Mouse (Mus musculus): ENCODE data around the gene Qprt.
A peak's percentile ranks its signal among the peaks of the same experiment; 100 is the strongest.

Qprt gene

GRCm38 (mm10) chr7:127129638-127130037, 7.6 kb upstream of the Qprt start:
- DNase-seq, result peak; percentile 67

GRCm38 (mm10) chr7:127121061-127121910, 740 bp downstream of the Qprt start:
- peak; percentile 85 for DNase-seq

- no peak for DNase-seq
Measured at GRCm38 (mm10) chr7:127118671-127119445, 3.2 kb downstream of the Qprt start.

DNA sequence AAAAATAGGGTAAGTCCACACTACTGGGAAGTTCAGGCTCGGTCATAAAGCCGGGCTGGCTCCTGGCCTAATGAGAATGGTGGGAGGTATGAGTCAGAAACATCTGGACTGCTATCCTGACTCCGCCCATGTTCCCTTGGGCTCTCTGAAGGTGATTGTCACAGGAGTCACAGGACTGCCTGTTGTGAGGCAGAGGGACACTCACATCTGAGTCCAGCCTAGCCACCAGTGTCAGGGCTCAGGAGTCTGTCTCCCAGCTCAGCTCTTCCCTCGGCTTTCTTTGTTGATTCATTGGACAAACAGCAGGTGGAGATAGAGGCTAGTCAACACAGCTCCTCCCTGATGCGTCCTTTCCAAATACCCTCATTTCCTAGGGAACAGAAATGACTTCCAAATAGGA, 4.1 kb downstream of the Qprt start:
- DNase-seq, result peak; percentile 46

DNA sequence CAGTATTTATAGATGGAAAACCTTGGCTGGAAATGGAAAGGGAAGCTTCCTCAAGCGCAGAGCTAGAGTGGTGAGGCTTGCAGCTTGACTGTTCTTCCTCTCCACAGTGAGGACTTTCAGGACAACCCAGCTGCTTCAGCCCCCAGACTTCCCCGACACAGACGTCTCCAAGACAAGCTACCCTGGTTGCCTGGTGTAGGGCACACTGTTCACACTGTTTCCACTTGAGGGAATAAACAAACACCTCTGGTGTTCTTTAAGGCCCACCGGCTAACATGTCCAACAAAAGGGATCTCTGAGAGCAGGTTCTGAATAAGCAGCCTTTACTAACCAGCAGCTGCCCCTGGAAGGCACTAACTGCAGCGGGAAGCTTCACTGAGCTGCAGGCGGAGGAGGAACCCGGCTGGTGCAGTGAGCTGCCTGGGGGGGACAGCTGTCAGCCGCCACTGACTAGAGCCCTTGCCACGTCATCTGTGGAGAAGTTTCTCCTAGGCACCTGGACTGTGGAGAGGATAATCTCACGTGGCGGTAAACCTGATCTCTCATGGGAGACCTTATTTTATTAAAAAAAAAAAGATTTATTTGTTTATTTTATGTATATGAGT, 5.6 kb downstream of the Qprt start:
- no peak for DNase-seq

DNA sequence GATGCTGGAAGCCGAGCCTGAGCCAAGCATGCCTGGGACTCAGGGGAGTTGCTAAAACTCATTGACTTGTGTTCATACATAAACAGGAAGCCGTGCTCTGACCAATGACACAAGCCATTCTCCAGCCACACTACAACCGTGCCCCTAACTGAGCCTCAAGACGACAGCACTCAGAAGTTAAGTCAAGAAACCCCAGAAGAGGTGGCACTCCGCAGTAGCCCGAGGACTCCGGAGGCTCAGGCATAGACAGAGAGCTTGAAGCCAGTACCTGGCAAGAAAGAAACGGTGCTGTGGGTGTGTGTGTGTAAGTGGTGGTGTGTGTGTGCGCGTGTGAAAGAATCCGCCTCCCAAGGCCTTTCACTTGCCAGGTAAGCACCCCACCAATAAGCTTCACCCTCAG, 7.1 kb downstream of the Qprt start:
- DNase-seq, result no peak

GRCm38 (mm10) chr7:127113614-127114259, 8.3 kb downstream of the Qprt start:
- peak; percentile 72 for DNase-seq

DNA sequence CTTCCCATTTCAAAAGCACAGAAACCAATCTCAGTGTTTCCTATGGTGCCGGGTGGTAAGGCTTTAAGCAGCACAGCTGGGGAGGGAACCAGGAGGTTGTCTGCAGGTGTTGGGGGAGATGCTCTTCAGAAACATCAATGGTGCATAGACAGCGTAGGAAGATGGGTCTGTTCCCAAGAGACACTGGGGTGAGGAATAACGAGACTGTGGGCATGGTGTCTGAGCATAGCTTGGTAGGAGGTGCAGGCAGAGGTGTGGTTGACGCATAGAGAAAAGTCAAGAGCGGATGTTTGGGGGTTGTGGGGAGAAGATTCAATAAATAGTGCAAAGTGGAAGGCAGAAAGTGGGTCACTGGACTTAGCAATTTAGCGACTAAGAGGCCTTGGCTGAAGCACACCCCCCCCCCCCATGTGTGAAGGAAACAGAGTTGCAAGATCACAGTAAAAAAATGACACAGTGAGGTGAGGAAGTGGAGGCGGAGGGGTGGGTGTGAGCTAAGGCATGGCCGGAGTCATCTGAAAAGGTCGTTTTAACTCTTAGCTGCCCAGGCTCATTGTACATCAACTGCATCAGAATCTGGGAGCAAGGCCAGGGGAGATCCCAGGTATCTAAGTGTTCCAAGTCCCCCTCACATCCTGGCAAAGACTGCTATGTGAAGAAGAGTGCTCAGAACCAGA, 9.0 kb downstream of the Qprt start:
- no peak for DNase-seq

GRCm38 (mm10) chr7:127112251-127112841, 9.7 kb downstream of the Qprt start:
- DNase-seq, result no peak

DNA sequence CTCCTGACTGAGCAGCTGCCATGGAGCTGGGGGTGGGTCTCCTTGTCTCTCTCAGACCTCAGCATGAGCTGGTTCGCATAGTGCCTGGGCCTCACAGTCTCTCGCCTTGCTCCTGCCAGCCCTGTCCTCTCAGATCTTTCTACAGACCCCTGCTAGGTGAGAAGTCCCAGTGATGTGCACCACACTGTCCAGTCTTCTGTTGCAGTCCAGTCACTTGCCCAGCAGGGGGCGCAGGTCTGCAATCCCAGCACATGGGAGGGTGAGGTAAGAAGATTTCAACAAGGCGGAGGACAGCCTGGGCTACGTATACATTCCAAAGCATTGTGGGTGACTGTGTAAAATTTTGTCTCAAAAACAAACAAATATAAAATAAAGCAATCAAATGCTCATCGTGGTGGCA, 10.6 kb downstream of the Qprt start:
- DNase-seq, result peak; percentile 57

DNA sequence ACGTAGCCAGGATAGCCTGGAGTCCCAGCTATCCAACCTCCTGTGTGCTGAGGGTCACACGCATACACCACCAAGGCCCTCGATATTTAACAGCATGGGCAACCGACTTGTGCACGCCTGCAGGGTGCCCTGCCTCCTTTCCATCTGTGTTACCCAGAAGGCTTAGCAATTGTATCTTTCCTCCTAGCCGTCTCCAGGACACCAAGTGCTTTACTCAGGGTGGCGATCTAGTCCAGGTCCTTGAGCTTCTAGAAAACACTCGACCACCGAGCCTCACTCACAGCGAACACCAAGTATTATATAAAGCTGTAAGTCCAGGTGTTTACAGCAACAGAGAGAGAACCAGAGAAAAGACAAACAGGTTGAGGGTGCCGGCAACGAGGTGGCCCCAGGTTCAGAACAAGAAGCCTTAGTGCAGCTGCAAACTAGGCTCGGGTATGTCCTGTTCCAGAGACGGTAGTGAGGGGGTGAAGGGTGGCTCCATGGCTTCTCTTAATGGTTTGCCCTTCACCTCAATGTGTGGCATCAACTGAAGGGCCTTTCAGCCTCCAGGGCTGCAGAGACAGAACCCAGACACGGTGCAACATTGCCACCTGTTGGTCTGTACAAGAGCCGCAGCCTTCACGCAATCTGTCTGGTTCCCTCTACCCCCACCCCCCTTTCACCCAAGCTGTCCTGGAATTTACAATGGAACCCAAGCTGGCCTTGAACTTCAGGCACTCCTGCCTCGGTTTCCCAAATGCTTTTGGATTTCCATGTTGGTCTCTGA, 11.6 kb downstream of the Qprt start:
- peak; percentile 81 for DNase-seq

DNA sequence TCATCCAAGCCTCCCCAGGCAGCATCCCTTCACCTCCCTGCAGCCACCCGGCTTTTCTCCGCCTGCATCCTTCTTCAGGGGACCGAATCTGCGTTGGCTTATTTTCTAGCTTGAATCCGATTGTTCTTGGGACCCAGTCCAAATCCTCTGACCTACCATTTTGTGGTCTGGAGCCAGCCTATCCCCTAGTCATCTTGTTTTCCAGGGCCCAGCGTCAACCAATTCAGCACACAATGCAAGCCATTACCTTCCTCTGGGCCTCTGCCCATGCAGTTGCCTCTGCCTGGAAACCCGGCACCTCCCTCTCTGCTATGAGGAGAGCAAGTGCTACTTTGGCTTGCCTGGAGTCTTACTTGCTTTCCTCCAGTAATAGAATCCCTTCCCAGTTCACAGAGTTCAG, 16.5 kb downstream of the Qprt start:
- DNase-seq, result no peak

GRCm38 (mm10) chr7:127104560-127105332, 17.3 kb downstream of the Qprt start:
- peak; percentile 88 for DNase-seq

DNA sequence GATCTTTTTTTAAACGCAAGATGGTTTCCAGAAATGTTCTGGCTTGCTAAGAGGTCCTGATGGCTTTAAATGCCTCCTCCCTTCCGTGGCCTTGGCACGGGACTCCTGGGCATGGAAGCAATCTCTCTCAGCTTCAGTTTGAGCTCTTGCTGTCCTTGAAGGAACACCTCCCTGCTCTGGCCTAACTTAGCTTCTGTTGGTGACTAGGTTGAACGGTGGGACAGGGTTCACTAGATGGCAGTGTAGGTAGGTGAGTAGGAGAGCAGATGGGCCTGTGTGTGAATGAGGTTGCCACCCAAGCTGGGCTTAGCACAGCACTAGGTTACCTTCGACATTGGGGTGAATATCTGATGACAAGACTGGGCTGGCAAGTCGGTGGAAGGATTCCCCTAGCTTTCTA, 18.1 kb downstream of the Qprt start:
- DNase-seq, result no peak

GRCm38 (mm10) chr7:127102148-127102547, 19.9 kb downstream of the Qprt start:
- no peak for DNase-seq

DNA sequence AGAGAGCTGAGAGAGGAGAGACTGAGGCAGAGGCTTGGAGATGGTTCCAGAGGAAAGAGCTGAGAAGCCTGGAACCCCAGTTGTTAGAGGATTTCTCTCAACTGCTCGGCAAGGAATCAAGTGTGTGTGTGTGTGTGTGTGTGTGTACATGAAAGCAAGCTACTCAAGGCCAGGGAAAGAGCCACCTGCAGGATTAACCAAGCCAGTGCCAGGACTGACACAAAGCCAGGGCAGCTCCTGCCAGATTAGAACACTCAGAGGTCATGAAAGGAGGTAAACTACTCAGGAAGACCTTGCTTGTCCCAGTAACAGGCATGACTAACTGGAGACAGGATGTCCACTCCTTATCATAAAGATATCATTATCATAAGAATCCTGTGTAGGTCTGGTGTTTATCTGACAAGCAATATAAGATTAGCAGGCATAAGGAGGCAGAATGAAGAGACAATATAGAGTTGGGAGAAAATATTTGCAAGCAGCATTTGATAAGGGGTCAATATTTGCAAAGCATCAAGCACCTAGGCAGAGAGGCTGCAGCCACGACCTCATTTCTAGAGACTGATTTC, 20.5 kb downstream of the Qprt start:
- DNase-seq, result no peak

DNA sequence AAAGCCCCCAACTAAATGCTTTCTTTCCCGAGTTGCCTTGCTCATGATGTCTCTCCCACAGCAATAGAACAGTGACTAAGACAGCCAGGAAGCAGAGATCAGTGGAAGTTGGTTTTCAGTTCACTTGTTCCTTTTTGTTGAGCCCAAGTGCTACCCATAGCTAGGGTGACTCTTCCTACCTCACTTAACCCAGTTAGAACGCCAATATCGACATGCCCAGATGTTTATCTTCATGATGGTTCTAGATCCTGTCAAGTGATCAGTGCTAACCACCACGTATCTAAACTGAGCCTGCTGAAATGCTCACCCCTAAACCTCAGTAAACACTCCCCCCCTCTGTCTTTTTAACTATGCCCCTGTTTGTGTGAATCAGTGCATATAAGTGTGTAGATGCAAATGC, 22.5 kb downstream of the Qprt start:
- no peak for DNase-seq

DNA sequence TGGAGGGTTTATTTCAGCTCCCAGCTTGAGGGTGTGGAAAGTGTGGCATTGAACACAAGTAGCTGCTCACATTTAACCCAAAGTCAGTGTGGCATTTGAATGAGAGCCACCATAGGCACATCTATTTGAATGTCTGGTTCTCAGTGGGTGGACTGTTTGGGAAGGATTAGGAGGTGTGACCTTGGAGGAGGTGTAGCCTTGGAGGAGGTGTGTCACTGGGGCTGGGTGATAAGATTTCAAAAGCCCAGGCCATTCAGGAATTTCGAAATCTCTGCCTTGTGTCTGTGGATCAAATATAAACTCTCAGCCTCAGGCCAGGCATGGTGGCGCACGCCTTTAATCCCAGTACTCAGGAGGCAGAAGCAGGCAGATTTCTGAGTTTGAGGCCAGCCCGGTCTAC, 23.1 kb downstream of the Qprt start:
- DNase-seq, result no peak

DNA sequence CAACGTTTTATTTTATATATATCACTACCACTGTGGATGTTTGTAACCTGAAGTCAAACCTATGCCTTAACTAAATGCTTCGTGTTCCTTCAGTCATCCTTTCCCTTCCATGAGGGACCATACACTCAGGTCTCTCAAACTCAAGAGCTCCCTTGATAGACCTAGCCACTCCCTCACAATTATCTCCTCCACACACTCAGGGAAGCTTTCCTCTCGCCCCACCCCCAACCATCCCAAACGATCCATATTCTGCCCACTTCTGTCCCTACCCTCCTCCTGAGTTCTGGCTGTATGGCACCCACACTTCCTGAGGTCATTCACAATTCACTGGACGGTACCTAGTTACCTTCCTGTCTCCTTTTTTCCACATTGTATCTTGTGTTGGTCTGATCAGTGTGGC, 23.5 kb downstream of the Qprt start:
- DNase-seq, result no peak

GRCm38 (mm10) chr7:127096456-127096855, 25.6 kb downstream of the Qprt start:
- no peak for DNase-seq
